Mouse (Mus musculus): ENCODE data around the gene Stox2. TPM values are rescaled to one million over a fixed set of nuclear protein-coding genes. Genes with fewer than 3 reads are reported as not detected.
A peak's percentile ranks its signal among the peaks of the same experiment; 100 is the strongest.

Stox2 gene
- polyA plus RNA-seq, 1 experiment from 2014 or later = 7.2 TPM

DNA sequence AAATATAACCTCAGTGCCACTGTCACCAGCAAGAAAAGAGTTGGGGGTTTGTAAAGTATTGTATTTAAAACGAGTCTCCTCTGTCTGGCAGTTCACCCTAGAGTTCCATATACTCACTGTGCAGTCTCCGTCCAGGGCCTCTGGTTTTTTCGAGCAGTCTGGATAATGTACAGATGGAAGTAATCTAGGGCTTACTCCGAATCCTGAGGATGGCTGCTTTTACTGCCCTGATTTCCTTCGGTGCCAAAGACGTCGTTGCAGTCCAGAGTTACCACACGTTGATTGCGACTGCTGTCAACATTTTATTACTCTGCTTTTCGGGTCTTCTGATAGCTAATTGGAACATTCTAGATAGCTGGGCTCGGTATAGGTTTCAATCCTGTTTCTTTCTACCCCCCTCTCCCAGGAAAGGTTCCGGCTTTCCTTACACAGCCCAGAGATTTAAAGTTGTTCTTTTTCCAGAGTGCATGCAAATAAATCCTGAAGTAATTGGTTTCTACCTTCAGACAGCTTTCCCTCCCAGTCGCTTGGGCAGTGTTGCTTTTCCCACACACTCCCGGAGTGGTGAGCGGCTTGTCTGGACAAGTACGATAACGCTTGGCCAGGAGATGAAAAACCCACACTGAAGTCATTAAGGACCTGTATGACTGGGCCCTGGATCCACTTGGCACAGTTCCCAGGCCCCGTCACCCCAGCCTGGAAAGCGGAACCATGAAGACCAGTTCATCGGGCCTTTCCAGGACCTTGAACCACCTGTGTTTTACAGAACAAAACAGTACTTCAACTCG is 94.1 kb downstream of the Stox2 start:
- no peaks in the 10 kb centered on the region for H3K36me3 ChIP-seq
- H3K27me3 ChIP-seq (replicated peaks) = peaks cover 61% of the 10 kb centered on the region
- H3K27ac ChIP-seq (replicated peaks) = peak overlapping the region; percentile 82
- no peaks in the 10 kb centered on the region for H3K9me3 ChIP-seq
- H3K4me1 ChIP-seq = peaks cover 42% of the 10 kb centered on the region
- H3K9ac ChIP-seq = peak overlapping the region; percentile 72
- peak overlapping the region; percentile 65 for H3K4me2 ChIP-seq
- peak overlapping the region; percentile 43 for H3K4me3 ChIP-seq
- peak; percentile 59; the same call in 1 of the 2 replicates for ATAC-seq (ENCODE audit: extremely low read depth, insufficient number of reproducible peaks, low FRiP score, low TSS enrichment)
- WGBS = 20% methylated on average over 21 of the region's 21 CpGs

DNA sequence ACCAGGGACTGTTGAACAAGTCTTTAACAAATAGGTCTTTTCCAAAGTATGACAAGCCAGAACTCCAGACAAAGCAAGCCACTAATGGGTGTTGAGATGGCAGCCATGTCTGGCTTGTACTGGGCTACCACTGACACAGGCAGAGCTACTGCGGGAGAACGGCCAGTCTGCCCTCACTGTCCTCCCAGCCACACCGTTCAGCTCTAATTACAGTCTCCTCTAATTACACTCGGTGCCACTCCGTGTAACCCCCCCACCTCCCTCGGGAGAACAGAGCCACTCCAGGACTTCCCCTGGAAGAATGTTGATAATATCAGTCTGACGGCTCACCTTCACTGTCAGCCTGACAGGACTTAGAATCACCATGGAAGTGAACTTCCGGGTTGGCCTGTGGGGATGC is 97.1 kb downstream of the Stox2 start:
- Histone ChIP-seq H3K4me3 (no peak overlapping the region), H3K4me2 (peak overlapping the region; percentile 65), H3K27ac (replicated peaks) (no peak overlapping the region), H3K4me1 (peaks cover 32% of the 10 kb centered on the region), H3K36me3 (no peaks in the 10 kb centered on the region), H3K27me3 (replicated peaks) (peaks cover 57% of the 10 kb centered on the region), H3K9ac (no peak overlapping the region), H3K9me3 (no peaks in the 10 kb centered on the region)
- ATAC-seq (ENCODE audit: extremely low read depth, insufficient number of reproducible peaks, low FRiP score, low TSS enrichment) = no peak
- WGBS = 35% methylated on average over 8 of the region's 8 CpGs

DNA sequence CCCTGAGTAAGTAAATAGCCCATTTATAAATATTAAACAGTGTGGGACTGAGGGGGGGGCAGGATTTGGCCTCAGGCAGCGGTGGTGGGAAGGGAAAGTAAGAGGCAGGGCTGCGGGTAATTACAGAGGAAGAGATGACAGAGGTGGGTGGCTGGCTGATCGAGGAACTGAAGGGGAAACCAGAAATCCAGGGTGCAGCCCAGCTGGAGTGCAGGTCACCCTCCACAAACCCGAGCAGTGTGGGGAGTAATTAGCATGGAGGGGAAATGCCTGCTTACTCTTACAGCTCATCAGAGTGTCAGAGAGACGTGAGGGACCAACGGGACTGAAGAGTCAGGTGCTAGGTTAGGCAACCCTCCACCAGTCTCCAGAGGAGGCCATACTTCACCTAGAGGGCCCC is 98.4 kb downstream of the Stox2 start:
- no peak overlapping the region for H3K4me3 ChIP-seq
- H3K36me3 ChIP-seq = no peaks in the 10 kb centered on the region
- peaks cover 28% of the 10 kb centered on the region for H3K4me1 ChIP-seq
- H3K27me3 ChIP-seq (replicated peaks) = peaks cover 55% of the 10 kb centered on the region
- H3K27ac ChIP-seq (replicated peaks) = no peak overlapping the region
- no peaks in the 10 kb centered on the region for H3K9me3 ChIP-seq
- ATAC-seq (ENCODE audit: extremely low read depth, insufficient number of reproducible peaks, low FRiP score, low TSS enrichment) = no peak
- H3K9ac ChIP-seq = no peak overlapping the region
- H3K4me2 ChIP-seq = no peak overlapping the region
- 50% methylated on average over 6 of the region's 6 CpGs for WGBS

DNA sequence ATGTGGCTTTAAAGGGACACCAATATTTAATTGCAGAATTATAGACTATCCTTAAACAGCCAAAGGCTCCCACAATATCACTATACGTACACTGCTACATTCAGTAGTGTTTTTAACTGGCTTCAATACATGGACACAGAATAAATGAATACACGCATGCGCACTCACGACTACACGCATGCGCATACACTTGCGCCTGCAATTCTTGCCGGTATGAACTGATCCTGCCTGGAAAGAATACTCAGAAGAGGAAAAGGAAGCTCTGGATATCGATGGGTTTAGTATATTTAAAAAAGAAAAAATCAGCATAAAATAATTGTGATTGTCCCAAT is 100.4 kb downstream of the Stox2 start:
- Histone ChIP-seq H3K9ac (no peak overlapping the region), H3K27me3 (replicated peaks) (peaks cover 68% of the 10 kb centered on the region), H3K4me2 (no peak overlapping the region), H3K4me3 (no peak overlapping the region), H3K4me1 (peaks cover 16% of the 10 kb centered on the region), H3K27ac (replicated peaks) (no peak overlapping the region), H3K9me3 (no peaks in the 10 kb centered on the region), H3K36me3 (no peaks in the 10 kb centered on the region)
- no peak for ATAC-seq (ENCODE audit: extremely low read depth, insufficient number of reproducible peaks, low FRiP score, low TSS enrichment)
- 89% methylated on average over 9 of the region's 9 CpGs for WGBS

DNA sequence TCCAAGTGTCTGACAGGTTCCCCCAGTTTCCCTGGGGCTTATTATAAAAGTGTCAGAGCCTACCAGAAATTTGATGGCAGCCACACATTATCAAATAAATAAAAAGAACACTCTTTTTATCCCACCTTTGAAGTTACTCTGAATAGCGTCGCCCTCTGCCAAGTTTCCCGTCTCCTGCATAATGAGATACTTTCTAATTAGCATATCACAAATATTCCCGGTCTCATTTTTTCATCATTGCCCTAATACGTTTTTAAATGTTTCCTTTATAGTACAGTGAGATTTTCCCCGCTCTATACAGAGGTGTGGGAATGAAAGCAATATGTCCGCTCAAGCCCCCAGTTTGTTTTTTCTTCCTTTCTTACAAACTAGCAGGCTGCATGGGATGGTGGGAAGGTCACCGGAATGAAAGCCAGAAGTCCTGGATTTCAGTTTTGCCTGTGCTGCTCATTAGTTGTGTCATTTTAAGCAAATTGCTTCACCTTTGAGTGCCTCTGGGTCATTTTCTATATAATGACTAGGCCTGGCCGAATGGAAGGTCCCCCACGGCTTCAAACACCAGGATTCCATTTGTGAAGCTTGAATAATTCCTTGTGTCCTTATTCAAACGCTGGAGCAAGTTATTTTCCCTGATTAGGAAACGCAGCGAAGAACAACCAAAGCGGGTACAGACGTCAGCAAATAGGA is 100.9 kb downstream of the Stox2 start:
- Histone ChIP-seq H3K27me3 (replicated peaks) (peaks cover 63% of the 10 kb centered on the region), H3K36me3 (no peaks in the 10 kb centered on the region), H3K9ac (no peak overlapping the region), H3K27ac (replicated peaks) (peak overlapping the region; percentile 6; the same call in 1 of the 2 replicates), H3K9me3 (no peaks in the 10 kb centered on the region), H3K4me1 (peaks cover 21% of the 10 kb centered on the region), H3K4me2 (no peak overlapping the region; the same call in 1 of the 2 replicates), H3K4me3 (no peak overlapping the region)
- 56% methylated on average over 15 of the region's 15 CpGs for WGBS
- ATAC-seq (ENCODE audit: extremely low read depth, insufficient number of reproducible peaks, low FRiP score, low TSS enrichment) = no peak

DNA sequence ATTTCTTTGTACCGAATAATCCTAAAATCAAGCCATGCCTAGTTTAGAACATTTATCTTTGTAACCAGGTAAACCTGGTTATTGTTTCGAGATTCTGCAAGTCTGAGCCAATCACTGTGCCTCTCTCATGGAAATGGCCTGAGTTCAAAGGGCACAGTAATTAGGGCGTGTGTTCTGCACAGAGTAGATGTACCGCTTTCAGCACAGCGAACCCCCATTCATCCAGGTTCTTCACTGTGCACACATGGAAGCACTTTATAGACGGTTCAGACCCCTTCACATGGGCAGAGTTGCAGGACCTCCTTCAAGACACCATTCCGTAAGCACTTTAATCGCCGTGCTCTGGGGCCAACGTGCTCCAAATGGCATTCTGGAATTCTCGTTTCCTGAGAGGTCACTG is 104.7 kb downstream of the Stox2 start:
- Histone ChIP-seq H3K36me3 (no peaks in the 10 kb centered on the region), H3K4me1 (peaks cover 26% of the 10 kb centered on the region), H3K4me3 (no peak overlapping the region), H3K9me3 (no peaks in the 10 kb centered on the region), H3K4me2 (no peak overlapping the region), H3K9ac (no peak overlapping the region), H3K27me3 (replicated peaks) (peaks cover 36% of the 10 kb centered on the region), H3K27ac (replicated peaks) (no peak overlapping the region)
- WGBS = 71% methylated on average over 11 of the region's 11 CpGs
- no peak for ATAC-seq (ENCODE audit: extremely low read depth, insufficient number of reproducible peaks, low FRiP score, low TSS enrichment)

DNA sequence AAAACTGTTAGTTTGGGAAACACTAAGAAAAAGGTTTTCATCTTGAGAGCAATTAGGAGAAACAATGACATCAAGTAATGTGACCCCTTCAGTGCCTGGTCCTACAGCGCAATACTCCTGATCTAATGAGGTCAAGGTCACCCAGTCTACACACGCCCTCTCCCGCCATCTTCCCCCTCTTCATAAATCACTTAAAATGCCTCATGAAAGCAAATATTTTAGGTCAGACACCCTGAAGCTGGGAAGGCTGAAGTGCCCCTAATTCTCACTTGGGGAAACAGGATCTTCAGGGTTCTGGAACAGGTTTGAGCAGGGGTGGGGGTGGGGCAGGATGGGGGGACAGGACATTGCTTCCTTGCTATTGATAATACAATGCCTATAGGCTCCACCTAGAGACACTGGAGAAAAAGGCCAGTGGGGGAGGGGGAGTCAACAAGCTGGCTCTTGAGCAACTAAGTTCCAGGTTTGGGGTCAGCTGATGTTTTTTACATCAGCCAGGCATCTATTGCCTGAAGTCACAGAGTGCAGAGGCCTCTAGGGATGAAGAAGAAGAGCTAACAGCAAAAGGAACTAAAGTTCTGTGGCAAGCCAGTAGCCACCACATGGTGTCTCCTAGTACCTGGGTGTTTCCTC is 107.4 kb downstream of the Stox2 start:
- Histone ChIP-seq H3K9me3 (no peaks in the 10 kb centered on the region), H3K4me3 (no peak overlapping the region), H3K4me1 (peaks cover 32% of the 10 kb centered on the region), H3K27ac (replicated peaks) (no peak overlapping the region), H3K27me3 (replicated peaks) (peaks cover 27% of the 10 kb centered on the region), H3K9ac (no peak overlapping the region), H3K4me2 (no peak overlapping the region), H3K36me3 (no peaks in the 10 kb centered on the region)
- no peak for ATAC-seq (ENCODE audit: extremely low read depth, insufficient number of reproducible peaks, low FRiP score, low TSS enrichment)
- 70% methylated on average over 3 of the region's 3 CpGs for WGBS

DNA sequence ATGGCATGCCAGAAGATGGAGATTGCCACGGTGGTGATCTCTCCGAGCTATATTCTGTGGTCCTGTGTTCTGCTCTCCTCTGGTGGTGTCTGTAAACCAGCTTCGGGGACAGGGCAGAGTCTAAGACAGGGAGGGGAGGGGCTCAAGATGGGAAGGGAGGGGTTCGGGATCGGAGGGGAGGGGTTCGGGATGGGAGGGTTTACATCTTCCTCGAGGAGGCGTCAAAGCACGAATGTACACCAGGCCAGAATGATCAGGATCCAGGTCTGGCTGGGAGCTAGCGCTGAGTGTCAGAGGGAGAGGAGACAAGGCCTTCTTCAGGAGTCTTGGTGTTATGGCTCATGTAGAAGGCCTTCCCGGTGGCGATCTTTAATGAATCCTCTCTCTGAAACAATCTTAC is 109.7 kb downstream of the Stox2 start:
- no peaks in the 10 kb centered on the region for H3K36me3 ChIP-seq
- WGBS = 90% methylated on average over 12 of the region's 12 CpGs
- H3K4me3 ChIP-seq = no peak overlapping the region
- no peaks in the 10 kb centered on the region for H3K9me3 ChIP-seq
- no peak overlapping the region for H3K9ac ChIP-seq
- H3K4me1 ChIP-seq = peaks cover 32% of the 10 kb centered on the region
- H3K27me3 ChIP-seq (replicated peaks) = peaks cover 10% of the 10 kb centered on the region; the same call in 1 of the 2 replicates
- ATAC-seq (ENCODE audit: extremely low read depth, insufficient number of reproducible peaks, low FRiP score, low TSS enrichment) = no peak
- no peak overlapping the region for H3K27ac ChIP-seq (replicated peaks)
- no peak overlapping the region for H3K4me2 ChIP-seq

DNA sequence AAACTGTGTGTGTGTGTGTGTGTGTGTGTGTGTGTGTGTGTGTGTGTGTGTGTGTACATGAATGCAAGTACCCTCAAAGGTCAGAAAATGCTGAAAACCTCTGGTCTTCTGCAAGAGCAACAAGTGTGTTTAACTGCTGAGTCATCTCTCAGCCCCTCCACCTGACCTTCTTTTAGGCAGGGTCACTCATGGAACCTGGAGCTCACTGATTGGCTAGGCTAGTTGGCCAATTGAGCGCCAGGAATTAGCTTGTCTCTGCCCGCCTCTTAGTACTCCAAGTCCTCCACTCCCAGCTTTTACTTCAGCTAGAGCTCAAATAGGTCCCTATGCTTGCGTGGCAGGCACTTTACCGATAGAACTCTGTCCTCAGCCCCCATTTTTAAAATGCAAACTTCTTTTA is 110.2 kb downstream of the Stox2 start:
- H3K4me2 ChIP-seq = no peak overlapping the region
- no peak for ATAC-seq (ENCODE audit: extremely low read depth, insufficient number of reproducible peaks, low FRiP score, low TSS enrichment)
- no peak overlapping the region for H3K4me3 ChIP-seq
- H3K36me3 ChIP-seq = no peaks in the 10 kb centered on the region
- peaks cover 32% of the 10 kb centered on the region for H3K4me1 ChIP-seq
- 85% methylated on average over 4 of the region's 4 CpGs for WGBS
- no peak overlapping the region for H3K27ac ChIP-seq (replicated peaks)
- no peak overlapping the region for H3K9ac ChIP-seq
- H3K27me3 ChIP-seq (replicated peaks) = 0 out of 2 replicates have a peak, but pooled peaks cover 6% of the 10 kb centered on the region
- no peaks in the 10 kb centered on the region for H3K9me3 ChIP-seq

DNA sequence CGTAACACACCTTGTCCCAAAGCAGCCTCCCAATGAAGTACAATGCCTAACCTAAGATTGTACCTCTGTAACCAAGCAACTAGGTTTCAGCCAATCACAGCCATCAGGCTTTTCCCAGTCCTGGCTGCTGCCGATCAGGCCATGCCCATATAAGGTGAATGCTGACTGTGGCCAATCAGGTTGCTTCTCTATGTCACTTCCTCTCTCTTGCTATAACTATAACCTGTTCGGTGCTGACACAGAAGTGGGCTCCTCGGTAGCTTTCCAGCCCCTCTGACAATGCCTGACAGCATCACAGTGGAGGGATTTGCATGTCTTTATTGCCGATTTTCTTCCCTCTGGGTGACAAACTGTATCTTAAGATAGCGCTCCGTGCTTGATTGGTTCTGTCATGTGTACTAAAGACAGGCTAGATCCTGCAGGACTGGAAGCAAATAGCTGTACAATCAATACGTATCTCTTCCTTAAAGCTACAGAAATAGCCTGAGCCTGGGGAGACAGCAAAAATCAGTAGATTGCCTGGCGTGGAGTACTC is 111.9 kb downstream of the Stox2 start:
- Histone ChIP-seq H3K27ac (replicated peaks) (peak overlapping the region; percentile 82), H3K4me1 (peaks cover 16% of the 10 kb centered on the region), H3K9ac (peak overlapping the region; percentile 62), H3K36me3 (no peaks in the 10 kb centered on the region), H3K4me3 (peak overlapping the region; percentile 39), H3K27me3 (replicated peaks) (0 out of 2 replicates have a peak, but pooled peaks cover 4% of the 10 kb centered on the region), H3K9me3 (no peaks in the 10 kb centered on the region), H3K4me2 (peak overlapping the region; percentile 60)
- peak; percentile 66; the same call in 1 of the 2 replicates for ATAC-seq (ENCODE audit: extremely low read depth, insufficient number of reproducible peaks, low FRiP score, low TSS enrichment)
- 49% methylated on average over 9 of the region's 9 CpGs for WGBS

DNA sequence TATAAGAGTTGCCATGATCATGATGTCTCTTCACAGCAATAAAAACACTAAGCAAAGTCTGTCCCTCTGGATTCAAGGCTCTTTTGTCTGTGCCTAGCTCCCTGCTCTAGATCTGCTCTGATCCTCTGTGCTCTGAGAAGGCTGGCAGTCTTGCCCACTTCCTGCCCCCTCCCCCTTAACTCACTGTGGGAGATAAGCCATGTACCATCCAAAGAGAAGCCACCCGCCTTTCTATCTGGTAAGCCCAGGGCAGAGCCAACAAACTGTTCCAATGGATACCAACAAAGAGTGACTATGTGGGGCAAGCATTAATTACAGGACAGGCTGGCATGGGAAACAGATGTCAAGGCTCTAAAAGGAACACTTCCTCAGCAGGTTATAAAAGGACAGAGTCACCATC is 113.2 kb downstream of the Stox2 start:
- H3K9me3 ChIP-seq = no peaks in the 10 kb centered on the region
- peaks cover 9% of the 10 kb centered on the region for H3K4me1 ChIP-seq
- ATAC-seq (ENCODE audit: extremely low read depth, insufficient number of reproducible peaks, low FRiP score, low TSS enrichment) = no peak
- 63% methylated on average over 1 of the region's 1 CpGs for WGBS
- H3K9ac ChIP-seq = no peak overlapping the region
- no peaks in the 10 kb centered on the region for H3K36me3 ChIP-seq
- H3K27me3 ChIP-seq (replicated peaks) = no peaks in the 10 kb centered on the region
- H3K4me2 ChIP-seq = no peak overlapping the region
- H3K27ac ChIP-seq (replicated peaks) = no peak overlapping the region
- H3K4me3 ChIP-seq = no peak overlapping the region

Data from heart, embryonic 13.5 days (tissue).